Mouse (Mus musculus) left cerebral cortex, adult 11 months (tissue): ENCODE measurements around the gene Nek6.
A peak's percentile ranks its signal among the peaks of the same experiment; 100 is the strongest.

Experiments
- DNase-seq: peaks from one replicate; pipeline ENCODE4 v3.0.0; 2022; ENCODE audit warnings: low spot score

Nek6 gene

GRCm38 (mm10) chr2:38623411-38623810 is 112.0 kb downstream of the Nek6 start:
- no peak for DNase-seq

DNA sequence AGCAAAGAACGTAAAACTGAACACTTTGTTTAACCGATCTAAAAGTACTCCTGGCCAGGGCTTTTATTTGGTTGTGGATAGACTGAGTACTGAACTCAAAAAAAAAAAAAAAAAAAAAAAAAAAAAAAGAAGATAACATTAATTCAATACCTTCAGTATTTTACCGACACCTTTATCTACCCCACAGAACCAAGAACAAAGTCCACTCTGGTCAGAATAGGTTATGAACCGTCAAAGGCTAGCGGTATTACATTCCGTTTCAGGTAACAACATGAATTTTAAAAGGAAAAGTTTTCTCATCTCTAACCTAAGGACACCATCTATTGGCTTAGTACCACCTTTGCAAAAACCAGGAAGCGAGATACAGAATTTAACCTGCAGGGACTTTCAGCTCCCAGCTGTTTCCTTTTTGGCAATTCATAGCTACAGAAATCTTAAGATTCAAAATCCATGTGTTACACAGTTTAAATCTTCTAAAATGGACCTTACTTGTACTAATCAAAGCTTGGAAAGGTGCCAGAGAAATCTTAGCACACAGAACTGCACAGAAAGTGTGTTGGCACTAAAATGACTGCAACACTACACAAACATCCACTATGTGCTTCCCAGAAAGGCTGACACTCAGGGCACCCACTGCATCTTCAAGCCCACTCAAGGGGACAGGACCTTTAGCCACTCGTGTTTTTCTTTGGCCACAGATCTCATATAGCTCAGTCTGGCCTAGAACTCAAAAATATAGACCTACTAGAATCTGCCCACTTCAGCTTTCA is 112.6 kb downstream of the Nek6 start:
- DNase-seq, result no peak

DNA sequence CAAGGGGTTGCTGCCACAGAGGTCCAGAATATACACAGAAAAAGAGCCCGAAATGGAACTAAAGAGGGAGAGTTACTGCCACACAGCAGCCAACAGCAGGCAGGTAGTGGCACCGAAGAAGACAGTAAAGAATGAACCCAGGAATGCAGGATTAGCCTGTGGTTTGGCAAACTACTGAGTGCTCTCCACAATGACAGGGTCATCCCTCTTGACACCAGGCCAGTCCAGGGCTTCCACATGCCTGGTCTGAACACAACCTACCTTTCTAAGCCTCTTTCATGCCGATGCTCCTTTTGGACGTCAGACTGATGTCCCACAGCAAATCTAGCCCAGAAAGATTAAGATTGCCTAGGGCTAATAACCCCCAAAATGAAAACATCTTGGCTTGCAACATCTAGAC is 117.4 kb downstream of the Nek6 start:
- no peak for DNase-seq

GRCm38 (mm10) chr2:38629451-38629850 is 118.0 kb downstream of the Nek6 start:
- no peak for DNase-seq

DNA sequence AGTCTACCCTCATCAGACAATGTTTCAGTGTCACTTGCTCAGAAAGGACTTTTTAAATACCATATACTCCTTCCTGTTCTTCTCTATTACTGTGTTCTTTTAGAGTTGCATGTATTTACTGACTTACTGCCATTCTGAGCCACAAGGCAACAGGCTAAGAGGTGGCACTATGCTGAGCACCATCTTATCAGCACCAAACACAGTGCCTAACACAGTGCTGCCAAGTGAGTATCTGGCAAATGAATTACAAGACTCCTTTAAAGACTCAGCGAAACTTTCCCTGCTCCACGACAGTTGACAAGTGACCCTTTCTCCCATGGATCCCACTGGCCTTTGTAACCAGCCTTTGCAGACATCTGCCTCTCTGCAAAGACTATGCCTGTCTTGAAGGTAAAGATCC is 119.1 kb downstream of the Nek6 start:
- no peak for DNase-seq

DNA sequence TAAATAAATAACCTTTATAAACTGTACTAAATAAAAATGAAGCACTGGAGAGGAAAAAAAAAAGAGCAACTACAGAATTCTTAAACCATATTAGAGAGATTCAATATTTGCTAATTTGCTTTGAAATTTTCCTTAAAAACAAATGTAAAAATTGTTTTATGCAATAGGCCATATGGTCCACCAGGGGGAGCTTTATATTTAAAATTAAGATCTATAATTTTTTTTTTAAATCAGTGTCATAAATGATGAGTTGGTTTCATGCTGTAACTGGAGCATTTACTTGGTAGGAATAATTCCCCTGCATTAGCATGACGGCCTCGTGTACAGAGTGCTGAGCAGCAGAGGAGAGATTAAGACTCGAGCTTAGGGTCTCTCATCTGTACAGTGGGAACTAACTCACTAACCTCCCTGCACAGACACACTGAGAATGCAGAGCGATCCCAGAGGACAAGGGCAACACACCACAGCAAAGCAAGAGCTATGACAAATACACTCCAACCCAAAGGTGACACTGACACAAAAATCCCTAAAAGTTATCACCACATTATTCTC is 126.3 kb downstream of the Nek6 start:
- no peak for DNase-seq

DNA sequence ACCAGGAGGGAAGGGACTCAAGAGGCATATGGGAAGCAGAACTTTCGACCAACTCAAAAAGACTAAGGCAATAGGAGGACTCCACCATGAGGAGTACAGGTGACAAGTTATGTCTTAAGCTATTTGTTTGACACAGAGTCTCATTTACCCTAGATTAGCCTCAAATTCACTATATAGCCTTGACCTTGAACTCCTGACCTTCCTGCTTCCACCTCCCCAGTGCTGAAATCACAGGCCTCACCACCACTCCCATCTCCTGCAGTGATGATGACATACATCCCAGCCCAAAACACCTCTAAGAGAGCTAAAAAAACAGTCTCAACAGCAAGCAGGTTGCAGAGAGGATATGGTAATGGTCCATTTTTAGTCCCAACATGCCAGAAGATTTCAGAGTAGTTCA is 130.3 kb downstream of the Nek6 start:
- no peak for DNase-seq

GRCm38 (mm10) chr2:38643625-38644427 is 132.4 kb downstream of the Nek6 start, which contains the start of gene Psmb7:
Psmb7 (minus strand) TSS chr2:38644087.
- peak; percentile 81 for DNase-seq
